Mouse (Mus musculus): Measurements from ENCODE around the gene Glod4. TPM values are rescaled to one million over a fixed set of nuclear protein-coding genes. Genes with fewer than 3 reads are reported as not detected.
A peak's percentile ranks its signal among the peaks of the same experiment; 100 is the strongest.

Glod4 gene
- total RNA-seq, 4 experiments from 2014 or later, result 55.8 to 59.8 (median 58.0) TPM

GRCm38 (mm10) chr11:76085898-76086591 lies 157.5 kb downstream of the Glod4 start:
- DNase-seq (ENCODE audit: low spot score in 2 of 2), result peak in 1 of 2 experiments; percentile 20

DNA sequence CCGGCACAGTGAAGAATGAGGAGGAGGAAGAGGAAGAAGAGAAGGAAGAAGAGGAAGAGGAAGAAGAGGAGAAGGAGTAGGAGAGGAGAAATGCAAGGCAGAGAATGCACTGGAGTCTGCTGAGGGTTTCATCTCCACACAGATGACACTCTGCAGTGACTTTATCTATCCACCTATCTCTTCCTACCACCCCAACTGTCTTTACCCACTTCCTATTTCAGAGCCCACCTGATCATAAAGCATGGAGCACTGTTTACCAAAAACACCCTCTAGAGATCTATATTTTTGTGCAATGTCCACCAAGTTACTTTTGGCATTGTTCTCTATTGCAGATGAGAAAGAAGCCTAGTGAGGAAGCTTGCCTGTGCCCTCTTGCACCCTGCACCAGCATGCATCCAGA lies 158.6 kb downstream of the Glod4 start:
- DNase-seq (ENCODE audit: low spot score in 2 of 2), result no peak

GRCm38 (mm10) chr11:76083941-76084367 lies 159.6 kb downstream of the Glod4 start:
- DNase-seq (ENCODE audit: low spot score in 2 of 2), result no peak

- DNase-seq (ENCODE audit: low spot score in 2 of 2), result no peak
These were observed 162.4 kb downstream of the Glod4 start for GRCm38 (mm10) chr11:76081048-76081640.

DNA sequence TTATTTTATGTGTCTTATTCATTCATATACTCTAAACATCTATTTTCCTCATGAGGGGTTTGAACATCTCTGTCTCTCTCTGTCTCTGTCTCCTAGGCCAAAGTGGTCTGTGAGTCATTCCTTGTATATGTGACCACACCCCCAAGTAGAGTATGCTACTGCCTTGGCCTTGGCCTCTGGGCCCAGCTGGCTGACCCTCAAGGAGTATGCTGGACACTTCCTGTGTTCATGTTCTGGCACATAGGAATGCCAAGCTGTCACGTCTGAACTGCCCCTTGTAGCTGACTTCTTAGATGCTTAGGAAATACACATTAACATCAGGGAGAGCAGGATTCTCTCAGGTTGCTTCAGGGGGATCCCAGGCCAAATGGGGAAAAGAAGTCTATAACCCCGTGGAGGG lies 163.2 kb downstream of the Glod4 start:
- DNase-seq (ENCODE audit: low spot score in 2 of 2), result no peak

GRCm38 (mm10) chr11:76077341-76077740 lies 166.2 kb downstream of the Glod4 start:
- no peak for DNase-seq (ENCODE audit: low spot score in 2 of 2)

DNA sequence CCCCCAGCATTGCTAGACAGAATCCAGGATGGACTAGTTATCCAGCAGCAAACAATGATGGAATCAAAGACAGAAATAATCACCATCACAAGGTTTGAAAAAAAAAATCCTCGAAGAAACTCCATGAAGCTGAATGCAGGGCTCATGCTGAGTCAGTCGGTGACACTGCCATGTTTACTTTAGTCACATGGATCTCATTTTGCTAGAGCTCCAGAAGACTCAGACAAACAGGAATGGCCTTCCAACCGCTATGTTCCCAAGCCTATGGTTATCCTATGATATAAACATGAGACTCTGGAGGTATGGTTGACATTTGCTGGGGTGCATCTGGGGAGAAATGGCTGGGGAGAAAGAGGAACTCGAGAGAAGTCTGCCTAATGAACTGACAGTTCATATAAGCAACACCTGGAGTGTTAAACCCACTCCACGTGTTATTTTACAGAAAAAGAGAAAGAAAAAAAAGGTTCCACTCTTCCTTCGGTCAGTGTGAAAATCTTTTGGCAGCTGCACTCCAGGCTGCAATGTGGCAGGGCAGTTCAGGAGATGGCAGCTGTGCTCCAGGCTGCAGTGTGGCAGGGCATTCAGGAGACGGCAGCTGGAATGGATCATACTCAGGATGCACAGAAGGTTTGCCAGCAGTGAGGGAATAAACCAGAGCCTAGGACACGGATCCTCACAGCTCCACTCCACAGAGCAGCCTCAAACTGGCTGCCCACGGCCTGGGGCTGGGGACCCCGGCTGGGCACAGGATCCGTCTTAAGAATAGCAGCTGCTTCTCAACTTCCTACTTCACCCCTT lies 169.0 kb downstream of the Glod4 start:
- DNase-seq (ENCODE audit: low spot score in 2 of 2), result no peak

Other genes with a start within 250 kb of the Glod4 start
- 1 to 10 TPM; 1.8 to 4.4 (median 2.4) TPM for gene 1700016K19Rik, start 243.8 kb downstream of the Glod4 start, total RNA-seq (2022)
- gene Rflnb, start 215.9 kb downstream of the Glod4 start, total RNA-seq (2022), result 1 to 10 TPM; 7.1 to 9.2 (median 7.9) TPM
- 10 to 100 TPM; 90.2 to 98.1 (median 95.1) TPM for gene Vps53, start 64.1 kb downstream of the Glod4 start, total RNA-seq (2022)
- 10 to 100 TPM; 17.9 to 22.0 (median 19.9) TPM for gene Fam57a, start 64.1 kb downstream of the Glod4 start, total RNA-seq (2022)
- 1 to 10 TPM in 2 of 4 experiments, under 1 TPM in 2; 0.64 to 1.2 (median 0.96) TPM for gene Dbil5, start 26.1 kb downstream of the Glod4 start, total RNA-seq (2022)
- 10 to 100 TPM in 2 of 4 experiments, 1 to 10 TPM in 2; 9.5 to 13.7 (median 10.9) TPM for gene Gemin4, start 26.1 kb downstream of the Glod4 start, total RNA-seq (2022)
- gene Mrm3, start within 50 bp of the Glod4 start, total RNA-seq (2022), result 10 to 100 TPM; 16.8 to 19.3 (median 17.5) TPM
- gene Nxn, start 155.4 kb upstream of the Glod4 start, total RNA-seq (2022), result 10 to 100 TPM in 3 of 4 experiments, 1 to 10 TPM in 1; 9.2 to 12.2 (median 10.6) TPM
- 10 to 100 TPM; 24.5 to 33.1 (median 31.1) TPM for gene Timm22, start 163.2 kb upstream of the Glod4 start, total RNA-seq (2022)